Mouse (Mus musculus) liver, embryonic 12.5 days (tissue): Measurements from ENCODE around the gene Hoxb1. TPM values are rescaled to one million over a fixed set of nuclear protein-coding genes. Genes with fewer than 3 reads are reported as not detected.

Source experiments
- ATAC-seq: fragments of 200-750 bp; cut with Nextera tagmentation; 2 replicates; pipeline ENCODE4 v1.8.0; 2017; ENCODE audit warnings: moderate number of reproducible peaks, mild to moderate bottlenecking, moderate library complexity
- H3K27ac ChIP-seq: fragments of 300-500 bp; sonication (generic); 2 replicates; pipeline ENCODE4 v1.5.1; 2016; ENCODE audit warnings: mild to moderate bottlenecking
- H3K27me3 ChIP-seq: fragments of 300-500 bp; sonication (generic); replicated peaks from 2 replicates; pipeline ENCODE4 v1.6.1; 2016; ENCODE audit warnings: mild to moderate bottlenecking, moderate library complexity
- H3K36me3 ChIP-seq: fragments of 300-500 bp; sonication (generic); 2 replicates; pipeline ENCODE4 v1.6.1; 2016; ENCODE audit warnings: mild to moderate bottlenecking, moderate library complexity
- H3K4me1 ChIP-seq: fragments of 300-500 bp; sonication (generic); 2 replicates; pipeline ENCODE4 v1.6.1; 2016
- H3K4me2 ChIP-seq: fragments of 300-500 bp; sonication (generic); 2 replicates; pipeline ENCODE4 v1.6.1; 2016; ENCODE audit warnings: mild to moderate bottlenecking, moderate library complexity
- H3K4me3 ChIP-seq: fragments of 300-500 bp; sonication (generic); 2 replicates; pipeline ENCODE4 v1.5.1; 2016; ENCODE audit warnings: mild to moderate bottlenecking, moderate library complexity
- H3K9ac ChIP-seq: fragments of 300-500 bp; sonication (generic); 2 replicates; pipeline ENCODE4 v1.6.1; 2016; ENCODE audit warnings: mild to moderate bottlenecking, moderate library complexity
- H3K9me3 ChIP-seq: fragments of 300-500 bp; sonication (generic); replicated peaks from 2 replicates; pipeline ENCODE4 v1.6.1; 2016; ENCODE audit warnings: mild to moderate bottlenecking, moderate library complexity
- WGBS: fragments of 180-500 bp; shearing (Covaris S2); methylation state at CpG from one replicate; pipeline ENCODE4 v1.1.7; 2016; ENCODE audit not compliant: insufficient replicate concordance; 5-methylcytosine and 5-hydroxymethylcytosine counted together
- polyA plus RNA-seq: library from polyadenylated mRNA; unstranded; fragments of >200 nt; fragmentation: Nextera tagmentation; extraction: Ambion mirVana; gene quantifications from 2 replicates; pipeline ENCODE4 v1.2.1, GENCODE M21; 2016

Hoxb1 gene
- polyA plus RNA-seq, 1 experiment from 2014 or later, result 0.14 TPM

DNA sequence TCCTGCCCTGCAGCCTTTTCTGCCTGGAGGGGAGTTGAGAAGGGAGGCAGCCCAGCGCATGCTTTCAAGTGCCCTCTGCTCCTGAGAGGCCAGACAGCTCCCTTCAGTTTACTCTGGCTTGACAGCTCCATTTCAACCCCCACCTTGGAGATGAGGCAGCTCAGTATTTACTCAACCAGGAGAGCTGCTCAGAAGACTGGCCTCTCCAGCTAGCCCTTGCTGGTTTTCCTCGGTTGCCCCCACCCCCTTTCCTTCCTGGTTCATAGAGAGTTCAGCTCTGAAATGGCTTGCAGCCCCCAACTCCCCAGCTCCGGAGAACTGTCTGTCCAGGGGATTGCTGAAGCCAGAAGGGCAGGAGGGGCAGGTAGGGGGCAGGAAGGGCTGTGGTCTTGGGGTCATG, 7.0 kb downstream of the Hoxb1 start:
- Histone ChIP-seq H3K4me1 (no peaks in the 10 kb centered on the region), H3K27me3 (peaks cover 92% of the 10 kb centered on the region), H3K4me2 (no peak overlapping the region), H3K4me3 (no peak overlapping the region), H3K9ac (no peak overlapping the region), H3K9me3 (no peaks in the 10 kb centered on the region), H3K27ac (no peak overlapping the region), H3K36me3 (no peaks in the 10 kb centered on the region)
- 17% methylated on average over 3 of the region's 3 CpGs for WGBS
- ATAC-seq, result no peak

DNA sequence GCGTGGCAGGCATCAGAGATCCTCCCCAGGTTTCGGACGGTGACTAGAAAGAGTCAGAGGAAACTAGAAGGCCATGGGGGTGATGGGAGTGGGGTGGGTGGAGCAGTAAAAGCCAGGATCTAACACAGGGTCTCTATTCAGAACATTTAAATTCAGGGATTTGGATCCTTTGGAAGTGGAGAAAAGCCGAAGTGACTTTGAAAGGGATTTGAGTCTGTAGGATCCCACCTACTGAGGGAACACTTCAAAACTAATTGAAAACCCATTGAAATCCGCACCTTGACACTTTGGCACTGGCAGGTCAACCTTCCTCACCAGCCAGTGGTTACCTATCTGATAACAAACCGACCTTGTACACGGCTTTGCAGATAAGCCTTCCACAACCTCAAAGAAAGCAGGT, 9.3 kb downstream of the Hoxb1 start:
- H3K36me3 ChIP-seq, result no peaks in the 10 kb centered on the region
- H3K4me3 ChIP-seq, result no peak overlapping the region
- H3K9me3 ChIP-seq, result no peaks in the 10 kb centered on the region
- H3K27ac ChIP-seq, result no peak overlapping the region
- H3K4me2 ChIP-seq, result no peak overlapping the region
- no peaks in the 10 kb centered on the region for H3K4me1 ChIP-seq
- H3K9ac ChIP-seq, result no peak overlapping the region
- 26% methylated on average over 7 of the region's 7 CpGs for WGBS
- peaks cover 69% of the 10 kb centered on the region for H3K27me3 ChIP-seq
- no peak for ATAC-seq

DNA sequence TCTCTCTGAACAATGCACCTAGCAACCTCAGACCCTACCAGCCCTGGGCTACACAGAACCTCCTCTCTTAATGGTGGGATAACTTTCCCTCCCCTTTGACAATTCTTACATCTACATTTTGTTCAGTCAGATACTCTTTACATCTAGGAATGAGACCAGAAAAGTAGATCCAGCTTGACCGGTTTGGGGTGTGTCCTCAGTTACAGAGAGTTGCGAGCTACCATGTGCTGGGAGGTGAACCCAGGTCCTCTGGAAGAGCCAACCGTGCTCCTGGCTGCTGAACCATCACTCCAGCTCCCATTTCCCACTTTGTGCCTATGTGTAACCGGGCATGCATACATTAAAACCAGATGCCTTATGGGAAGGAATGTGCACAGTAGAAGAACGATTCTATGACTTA, 17.8 kb downstream of the Hoxb1 start:
- 52% methylated on average over 5 of the region's 5 CpGs for WGBS
- Histone ChIP-seq H3K9ac (no peak overlapping the region), H3K27me3 (peaks cover 27% of the 10 kb centered on the region), H3K4me3 (no peak overlapping the region), H3K9me3 (no peaks in the 10 kb centered on the region), H3K4me2 (no peak overlapping the region), H3K27ac (no peak overlapping the region), H3K4me1 (no peaks in the 10 kb centered on the region), H3K36me3 (no peaks in the 10 kb centered on the region)
- ATAC-seq, result no peak

GRCm38 (mm10) chr11:96387635-96388034, 22.1 kb downstream of the Hoxb1 start:
- Histone ChIP-seq H3K9ac (no peak overlapping the region), H3K36me3 (no peaks in the 10 kb centered on the region), H3K4me3 (no peak overlapping the region), H3K27me3 (0 out of 2 replicates have a peak, but pooled peaks cover 4% of the 10 kb centered on the region), H3K9me3 (no peaks in the 10 kb centered on the region), H3K27ac (no peak overlapping the region), H3K4me2 (no peak overlapping the region), H3K4me1 (no peaks in the 10 kb centered on the region)
- ATAC-seq, result no peak
- 68% methylated on average over 2 of the region's 2 CpGs for WGBS

GRCm38 (mm10) chr11:96396772-96397626, 31.4 kb downstream of the Hoxb1 start:
- peaks cover 5% of the 10 kb centered on the region; the same call in 1 of the 2 replicates for H3K4me1 ChIP-seq
- 29% methylated on average over 15 of the region's 15 CpGs for WGBS
- H3K27ac ChIP-seq, result no peak overlapping the region
- no peak overlapping the region for H3K4me3 ChIP-seq
- no peak overlapping the region for H3K4me2 ChIP-seq
- no peak for ATAC-seq
- no peaks in the 10 kb centered on the region for H3K36me3 ChIP-seq
- peaks cover 38% of the 10 kb centered on the region for H3K27me3 ChIP-seq
- H3K9me3 ChIP-seq, result no peaks in the 10 kb centered on the region
- no peak overlapping the region for H3K9ac ChIP-seq

DNA sequence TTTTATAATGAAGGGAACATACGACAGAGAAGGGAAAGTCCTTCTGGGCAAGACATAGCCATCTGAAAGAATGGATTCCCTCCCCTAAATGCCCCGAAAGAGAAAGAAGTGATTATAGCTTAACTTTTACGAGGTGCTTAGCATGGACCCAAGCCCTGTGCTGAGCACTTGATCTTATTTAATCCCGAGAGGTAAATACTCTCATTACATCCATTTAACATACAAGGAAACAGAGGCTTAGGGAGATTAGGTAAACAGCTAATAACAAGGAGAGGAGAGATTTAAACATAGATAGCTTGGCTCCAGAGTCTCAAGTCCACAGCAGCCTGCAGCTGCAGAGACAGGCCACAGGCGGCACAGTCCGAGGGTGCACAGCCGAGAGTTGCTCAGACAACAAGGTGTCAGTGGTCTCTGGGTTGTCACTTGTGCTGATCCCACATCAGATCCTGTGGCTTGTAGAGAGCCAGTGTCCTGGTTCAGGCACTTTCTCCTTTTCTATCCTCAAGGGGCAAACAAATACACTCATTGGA, 32.3 kb downstream of the Hoxb1 start:
- H3K36me3 ChIP-seq, result no peaks in the 10 kb centered on the region
- 48% methylated on average over 7 of the region's 7 CpGs for WGBS
- H3K4me2 ChIP-seq, result no peak overlapping the region
- no peaks in the 10 kb centered on the region for H3K9me3 ChIP-seq
- peaks cover 5% of the 10 kb centered on the region; the same call in 1 of the 2 replicates for H3K4me1 ChIP-seq
- no peak overlapping the region for H3K4me3 ChIP-seq
- no peak overlapping the region for H3K27ac ChIP-seq
- no peak for ATAC-seq
- H3K27me3 ChIP-seq, result peaks cover 39% of the 10 kb centered on the region
- H3K9ac ChIP-seq, result no peak overlapping the region

- 3% methylated on average over 8 of the region's 8 CpGs for WGBS
- Histone ChIP-seq H3K27ac (no peak overlapping the region), H3K4me1 (peaks cover 12% of the 10 kb centered on the region; the same call in 1 of the 2 replicates), H3K27me3 (peaks cover 55% of the 10 kb centered on the region), H3K9me3 (no peaks in the 10 kb centered on the region), H3K4me3 (no peak overlapping the region), H3K36me3 (no peaks in the 10 kb centered on the region), H3K4me2 (no peak overlapping the region), H3K9ac (no peak overlapping the region)
- no peak for ATAC-seq
Measured at GRCm38 (mm10) chr11:96399923-96400322, 34.4 kb downstream of the Hoxb1 start.

DNA sequence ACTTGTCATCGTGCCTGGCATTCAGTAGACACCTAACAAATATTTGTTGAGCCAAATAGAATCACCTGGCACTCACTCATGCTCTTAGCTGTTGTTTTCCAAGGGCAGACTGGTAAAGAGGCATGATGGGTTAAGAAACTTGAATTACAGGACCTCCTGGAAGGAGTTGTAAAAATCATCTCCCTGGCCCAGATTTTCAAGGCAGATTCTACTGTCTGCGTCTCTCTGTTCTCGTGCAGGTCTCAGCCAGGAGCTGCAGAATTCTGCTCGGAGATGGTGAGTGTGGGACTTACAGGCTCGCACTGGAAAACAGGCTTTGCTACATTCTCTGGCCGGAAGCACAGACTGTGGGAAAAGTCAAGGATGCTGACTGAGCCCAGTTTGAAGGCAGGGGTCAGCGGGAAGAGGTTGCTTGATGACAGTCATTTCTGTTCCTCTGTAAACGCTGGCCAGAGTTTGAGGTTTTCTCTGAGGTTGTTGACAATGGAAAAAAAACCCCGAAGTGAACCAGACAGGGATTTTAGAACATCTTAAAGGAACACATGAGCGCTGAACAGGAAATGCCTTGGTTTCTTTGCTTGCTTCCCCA, 38.6 kb downstream of the Hoxb1 start:
- Histone ChIP-seq H3K27ac (peak overlapping the region; percentile 20; the same call in 1 of the 2 replicates), H3K27me3 (peaks cover 70% of the 10 kb centered on the region), H3K4me3 (no peak overlapping the region), H3K36me3 (no peaks in the 10 kb centered on the region), H3K9me3 (no peaks in the 10 kb centered on the region), H3K4me2 (no peak overlapping the region), H3K9ac (no peak overlapping the region), H3K4me1 (peaks cover 12% of the 10 kb centered on the region; the same call in 1 of the 2 replicates)
- no peak for ATAC-seq
- WGBS, result 19% methylated on average over 10 of the region's 10 CpGs

- H3K4me3 ChIP-seq, result no peak overlapping the region
- no peak overlapping the region for H3K4me2 ChIP-seq
- peaks cover 11% of the 10 kb centered on the region; the same call in 1 of the 2 replicates for H3K4me1 ChIP-seq
- ATAC-seq, result no peak
- H3K27ac ChIP-seq, result peak overlapping the region; percentile 20; the same call in 1 of the 2 replicates
- no peak overlapping the region for H3K9ac ChIP-seq
- no peaks in the 10 kb centered on the region for H3K9me3 ChIP-seq
- no peaks in the 10 kb centered on the region for H3K36me3 ChIP-seq
- H3K27me3 ChIP-seq, result peaks cover 69% of the 10 kb centered on the region
- WGBS, result 57% methylated on average over 7 of the region's 7 CpGs
Measured at GRCm38 (mm10) chr11:96404831-96405230, 39.3 kb downstream of the Hoxb1 start.

GRCm38 (mm10) chr11:96405541-96405940, 40.0 kb downstream of the Hoxb1 start:
- H3K4me3 ChIP-seq, result no peak overlapping the region
- peaks cover 76% of the 10 kb centered on the region for H3K27me3 ChIP-seq
- no peak overlapping the region for H3K9ac ChIP-seq
- no peak for ATAC-seq
- no peak overlapping the region for H3K4me2 ChIP-seq
- H3K4me1 ChIP-seq, result peaks cover 7% of the 10 kb centered on the region; the same call in 1 of the 2 replicates
- H3K36me3 ChIP-seq, result no peaks in the 10 kb centered on the region
- H3K27ac ChIP-seq, result no peak overlapping the region
- 47% methylated on average over 4 of the region's 4 CpGs for WGBS
- H3K9me3 ChIP-seq, result no peaks in the 10 kb centered on the region

- Histone ChIP-seq H3K4me3 (no peak overlapping the region), H3K27ac (no peak overlapping the region), H3K9me3 (no peaks in the 10 kb centered on the region), H3K4me1 (peaks cover 7% of the 10 kb centered on the region; the same call in 1 of the 2 replicates), H3K4me2 (peak overlapping the region; percentile 38), H3K9ac (no peak overlapping the region), H3K36me3 (no peaks in the 10 kb centered on the region), H3K27me3 (peaks cover 73% of the 10 kb centered on the region)
- WGBS, result 11% methylated on average over 36 of the region's 36 CpGs
- ATAC-seq, result no peak; the same call in 1 of the 2 replicates
Measured at GRCm38 (mm10) chr11:96407191-96408072, 41.9 kb downstream of the Hoxb1 start.
